Mouse (Mus musculus) liver, postnatal 0 days (tissue): Measurements from ENCODE around the gene Fezf1. TPM values are rescaled to one million over a fixed set of nuclear protein-coding genes. Genes with fewer than 3 reads are reported as not detected.

Experiments
- ATAC-seq: fragments of 200-750 bp; cut with Nextera tagmentation; 2 replicates; pipeline ENCODE4 v1.8.0; 2017; ENCODE audit warnings: mild to moderate bottlenecking, moderate library complexity
- DNase-seq: peaks from one replicate; pipeline ENCODE4 v3.0.0-alpha.2; 2016
- H3K27ac ChIP-seq: fragments of 300-500 bp; sonication (generic); 2 replicates; pipeline ENCODE4 v1.5.1; 2014; ENCODE audit warnings: antibody characterized with exemption, moderate library complexity, mild to moderate bottlenecking, low read depth
- H3K27me3 ChIP-seq: fragments of 300-500 bp; sonication (generic); 2 replicates; pipeline ENCODE4 v1.6.1; 2014; ENCODE audit warnings: low read length, control low read depth, mixed read lengths; ENCODE audit not compliant: insufficient read depth
- H3K36me3 ChIP-seq: fragments of 300-500 bp; sonication (generic); replicated peaks from 2 replicates; pipeline ENCODE4 v1.6.1; 2014; ENCODE audit warnings: mild to moderate bottlenecking, control low read depth, low read length, moderate library complexity, mixed read lengths; ENCODE audit not compliant: insufficient read depth
- H3K4me1 ChIP-seq: fragments of 300-500 bp; sonication (generic); 2 replicates; pipeline ENCODE4 v1.6.1; 2014; ENCODE audit warnings: antibody characterized with exemption, mild to moderate bottlenecking, control low read depth; ENCODE audit not compliant: insufficient read depth
- H3K4me2 ChIP-seq: fragments of 300-500 bp; sonication (generic); 2 replicates; pipeline ENCODE4 v1.6.1; 2014; ENCODE audit warnings: low read depth, mild to moderate bottlenecking, low read length, moderate library complexity, mixed read lengths
- H3K4me3 ChIP-seq: fragments of 300-500 bp; sonication (generic); 2 replicates; pipeline ENCODE4 v1.5.1; 2014; ENCODE audit warnings: low read depth, low read length
- H3K9ac ChIP-seq: fragments of 300-500 bp; sonication (generic); replicated peaks from 2 replicates; pipeline ENCODE4 v1.6.1; 2014; ENCODE audit warnings: mild to moderate bottlenecking, moderate library complexity
- H3K9me3 ChIP-seq: fragments of 300-500 bp; sonication (generic); 2 replicates; pipeline ENCODE4 v1.6.1; 2016; ENCODE audit warnings: mild to moderate bottlenecking, control low read depth, low read length, mixed read lengths
- CTCF ChIP-seq: sonication (generic); IDR thresholded peaks from 2 replicates; pipeline ENCODE4 v1.5.1; 2016; ENCODE audit warnings: antibody characterized with exemption, low read depth
- EP300 ChIP-seq: IDR thresholded peaks from 2 replicates; pipeline ENCODE4 v1.6.1; 2016; ENCODE audit warnings: antibody characterized with exemption, low read depth, mild to moderate bottlenecking
- WGBS: fragments of 180-500 bp; shearing (Covaris S2); extraction: QIAGEN DNeasy Blood & Tissue Kit; methylation state at CpG from one replicate; pipeline ENCODE4 v1.1.7; 2014; ENCODE audit not compliant: insufficient replicate concordance; 5-methylcytosine and 5-hydroxymethylcytosine counted together
- polyA plus RNA-seq: library from polyadenylated mRNA; unstranded; fragments of >200 nt; fragmentation: Nextera tagmentation; extraction: Ambion mirVana; gene quantifications from 2 replicates; pipeline ENCODE4 v1.2.1, GENCODE M21; 2015

Fezf1 gene
- polyA plus RNA-seq, 1 experiment from 2014 or later: not detected

GRCm38 (mm10) chr6:23245121-23245520 is 3.0 kb downstream of the Fezf1 start:
- H3K9ac ChIP-seq: no peak overlapping the region
- TF ChIP-seq CTCF: no peak
- H3K27ac ChIP-seq: no peak overlapping the region
- H3K4me2 ChIP-seq: no peak overlapping the region
- H3K4me3 ChIP-seq: no peak overlapping the region
- WGBS: 19% methylated on average over 9 of the region's 9 CpGs
- H3K27me3 ChIP-seq: peaks cover 86% of the 10 kb centered on the region
- H3K36me3 ChIP-seq: no peaks in the 10 kb centered on the region
- peaks cover 4% of the 10 kb centered on the region; the same call in 1 of the 2 replicates for H3K4me1 ChIP-seq
- DNase-seq (no peak), ATAC-seq (no peak)
- H3K9me3 ChIP-seq: 0 out of 2 replicates have a peak, but pooled peaks cover 3% of the 10 kb centered on the region

- no peaks in the 10 kb centered on the region for H3K36me3 ChIP-seq
- 3% methylated on average over 15 of the region's 15 CpGs for WGBS
- no peak for ATAC-seq
These were observed 4.1 kb downstream of the Fezf1 start for GRCm38 (mm10) chr6:23243821-23244760.

GRCm38 (mm10) chr6:23211499-23211898 is 36.7 kb downstream of the Fezf1 start:
- WGBS: 51% methylated on average over 3 of the region's 3 CpGs
- H3K9me3 ChIP-seq: no peaks in the 10 kb centered on the region
- H3K4me2 ChIP-seq: no peak overlapping the region
- TF ChIP-seq CTCF (no peak), EP300 (no peak)
- no peak overlapping the region for H3K27ac ChIP-seq
- H3K27me3 ChIP-seq: no peaks in the 10 kb centered on the region
- no peaks in the 10 kb centered on the region for H3K4me1 ChIP-seq
- H3K36me3 ChIP-seq: no peaks in the 10 kb centered on the region
- ATAC-seq (no peak), DNase-seq (no peak)
- no peak overlapping the region for H3K4me3 ChIP-seq
- H3K9ac ChIP-seq: no peak overlapping the region

More at GRCm38 (mm10) chr6:23243821-23244760, 4.1 kb downstream of the Fezf1 start:
- TF ChIP-seq EP300 (no peak), CTCF (no peak)
- Histone ChIP-seq H3K9ac (no peak overlapping the region), H3K4me1 (peaks cover 3% of the 10 kb centered on the region; the same call in 1 of the 2 replicates), H3K27me3 (peaks cover 76% of the 10 kb centered on the region), H3K4me2 (no peak overlapping the region), H3K9me3 (0 out of 2 replicates have a peak, but pooled peaks cover 3% of the 10 kb centered on the region), H3K27ac (no peak overlapping the region), H3K4me3 (no peak overlapping the region)
- DNase-seq: no peak

GRCm38 (mm10) chr6:23207791-23208190 is 40.4 kb downstream of the Fezf1 start:
- H3K27me3 ChIP-seq: no peaks in the 10 kb centered on the region
- 55% methylated on average over 4 of the region's 4 CpGs for WGBS
- H3K4me1 ChIP-seq: no peaks in the 10 kb centered on the region
- no peak for DNase-seq
- no peak for TF ChIP-seq EP300
- TF ChIP-seq CTCF: no peak
- H3K9me3 ChIP-seq: no peaks in the 10 kb centered on the region
- no peak overlapping the region for H3K9ac ChIP-seq
- no peaks in the 10 kb centered on the region for H3K36me3 ChIP-seq
- ATAC-seq: no peak
- H3K27ac ChIP-seq: no peak overlapping the region
- H3K4me3 ChIP-seq: no peak overlapping the region
- no peak overlapping the region for H3K4me2 ChIP-seq

GRCm38 (mm10) chr6:23202630-23203029 is 45.5 kb downstream of the Fezf1 start:
- Histone ChIP-seq H3K9ac (no peak overlapping the region), H3K4me2 (no peak overlapping the region), H3K9me3 (no peaks in the 10 kb centered on the region), H3K27me3 (no peaks in the 10 kb centered on the region), H3K36me3 (no peaks in the 10 kb centered on the region), H3K4me1 (no peaks in the 10 kb centered on the region), H3K27ac (no peak overlapping the region), H3K4me3 (no peak overlapping the region)
- 72% methylated on average over 11 of the region's 11 CpGs for WGBS
- DNase-seq: no peak
- ATAC-seq: no peak
- TF ChIP-seq CTCF: no peak
- TF ChIP-seq EP300: no peak

Other genes with a start within 250 kb of the Fezf1 start
- gene Aass, start 115.4 kb downstream of the Fezf1 start, polyA plus RNA-seq: 43.7 and 49.0 TPM in 2 replicates